Mouse (Mus musculus): Measurements from ENCODE around the gene Dll1. TPM values are rescaled to one million over a fixed set of nuclear protein-coding genes. Genes with fewer than 3 reads are reported as not detected.

Dll1 gene
- polyA plus RNA-seq, 1 experiment from 2014 or later: 7.1 TPM

Other genes with a start within 250 kb of the Dll1 start
- gene Fam120b, start 19.3 kb upstream of the Dll1 start, polyA plus RNA-seq (2015; fragmentation: Nextera tagmentation; extraction: Ambion mirVana): 32.8 and 34.5 TPM in 2 replicates
- 252 and 265 TPM in 2 replicates for gene Psmb1, start 122.9 kb upstream of the Dll1 start, polyA plus RNA-seq (2015; fragmentation: Nextera tagmentation; extraction: Ambion mirVana)
- gene Tbp, start 123.0 kb upstream of the Dll1 start, polyA plus RNA-seq (2015; fragmentation: Nextera tagmentation; extraction: Ambion mirVana): 50.8 and 52.9 TPM in 2 replicates
- 48.4 and 49.0 TPM in 2 replicates for gene Pdcd2, start 150.4 kb upstream of the Dll1 start, polyA plus RNA-seq (2015; fragmentation: Nextera tagmentation; extraction: Ambion mirVana)
- gene Prdm9, start 187.5 kb upstream of the Dll1 start, polyA plus RNA-seq (2015; fragmentation: Nextera tagmentation; extraction: Ambion mirVana): 1.6 and 1.9 TPM in 2 replicates